Mouse (Mus musculus) embryonic fibroblast, embryonic 13.5 days (primary cell): ENCODE data around the gene Gm20708.

Experiments
- CTCF ChIP-seq: IDR thresholded peaks from 2 replicates; pipeline ENCODE4 v1.5.1; 2011; ENCODE audit warnings: mild to moderate bottlenecking, control low read depth, low read length, moderate library complexity, borderline replicate concordance; ENCODE audit not compliant: insufficient read depth
- POLR2A ChIP-seq: IDR thresholded peaks from 2 replicates; pipeline ENCODE4 v1.6.1; 2011; ENCODE audit warnings: low read depth, mild to moderate bottlenecking, control low read depth, low read length, moderate library complexity

- TF ChIP-seq POLR2A (peak; percentile 51), CTCF (peak; percentile 16; the same call in 1 of the 2 replicates)
Measured at GRCm38 (mm10) chr11:117810401-117811046, 1.1 kb downstream of the Gm20708 start.
